Mouse (Mus musculus) limb, embryonic 10.5 days (tissue): ENCODE results near the gene S100a3. TPM values are rescaled to one million over a fixed set of nuclear protein-coding genes. Genes with fewer than 3 reads are reported as not detected.

Experiments
- polyA plus RNA-seq: library from polyadenylated mRNA; unstranded; fragments of >200 nt; fragmentation: Nextera tagmentation; extraction: Ambion mirVana; gene quantifications from 2 replicates; pipeline ENCODE4 v1.2.1, GENCODE M21; 2016

S100a3 gene
- polyA plus RNA-seq, 1 experiment from 2014 or later: not detected

Other genes starting within 250 kb of the S100a3 start
- gene Slc27a3, start 170.6 kb upstream of the S100a3 start, polyA plus RNA-seq: 37.4 and 41.9 TPM in 2 replicates
- gene Ints3, start 127.0 kb upstream of the S100a3 start, polyA plus RNA-seq: 53.3 and 53.5 TPM in 2 replicates
- 3.5 and 4.7 TPM in 2 replicates for gene Npr1, start 94.7 kb upstream of the S100a3 start, polyA plus RNA-seq
- gene Ilf2, start 84.5 kb upstream of the S100a3 start, polyA plus RNA-seq: 374 and 379 TPM in 2 replicates
- 49.1 and 60.3 TPM in 2 replicates for gene Snapin, start 69.5 kb upstream of the S100a3 start, polyA plus RNA-seq
- 175 and 194 TPM in 2 replicates for gene Chtop, start 51.1 kb upstream of the S100a3 start, polyA plus RNA-seq
- 4.6 and 5.3 TPM in 2 replicates for gene S100a1, start 46.2 kb upstream of the S100a3 start, polyA plus RNA-seq
- 8.5 and 10.3 TPM in 2 replicates for gene S100a13, start 46.1 kb upstream of the S100a3 start, polyA plus RNA-seq
- gene S100a14, start 33.7 kb upstream of the S100a3 start, polyA plus RNA-seq: 0.30 TPM in 1 of 2 replicates, not detected in the other
- 40.1 and 40.8 TPM in 2 replicates for gene S100a16, start 23.3 kb upstream of the S100a3 start, polyA plus RNA-seq
- gene S100a2, start 29.7 kb downstream of the S100a3 start, polyA plus RNA-seq: not detected in 2 replicates
- gene Gm42674, start 41.3 kb downstream of the S100a3 start, polyA plus RNA-seq: not detected in 2 replicates
- gene S100a4, start 43.2 kb downstream of the S100a3 start, polyA plus RNA-seq: 0.34 and 0.64 TPM in 2 replicates
- not detected in 2 replicates for gene S100a5, start 47.9 kb downstream of the S100a3 start, polyA plus RNA-seq
- gene S100a6, start 52.3 kb downstream of the S100a3 start, polyA plus RNA-seq: 11.4 and 11.6 TPM in 2 replicates
- gene S100a7a, start 93.4 kb downstream of the S100a3 start, polyA plus RNA-seq: not detected in 2 replicates
- 1.2 TPM in 1 of 2 replicates, not detected in the other for gene S100a8, start 108.4 kb downstream of the S100a3 start, polyA plus RNA-seq
- 0.73 TPM in 1 of 2 replicates, not detected in the other for gene S100a9, start 135.1 kb downstream of the S100a3 start, polyA plus RNA-seq
- not detected in 2 replicates for gene Pglyrp4, start 166.3 kb downstream of the S100a3 start, polyA plus RNA-seq
- not detected in 2 replicates for gene Gm5849, start 217.3 kb downstream of the S100a3 start, polyA plus RNA-seq